Mouse (Mus musculus): ENCODE measurements around the gene Recql5. TPM values are rescaled to one million over a fixed set of nuclear protein-coding genes. Genes with fewer than 3 reads are reported as not detected.

Gene Recql5
- polyA plus RNA-seq, 1 experiment = 28.2 TPM

GRCm38 (mm10) chr11:115899486-115900266, 33.6 kb downstream of the Recql5 start, which contains the start of gene Smim5:
Smim5 (plus strand) TSS chr11:115899966.
- peak; percentile 40 for DNase-seq (ENCODE audit: low read depth)
- TF ChIP-seq CTCF (IDR thresholded peaks at IDR 0.05; ENCODE audit: borderline replicate concordance, extremely low read depth, insufficient read depth, insufficient read length) (no peak), POLR2A (IDR thresholded peaks at IDR 0.05; ENCODE audit: borderline replicate concordance, extremely low read depth, insufficient read depth, insufficient read length, poor library complexity, severe bottlenecking) (no peak)

GRCm38 (mm10) chr11:115898886-115899285, 34.4 kb downstream of the Recql5 start:
- DNase-seq (ENCODE audit: low read depth) = peak; percentile 37
- TF ChIP-seq CTCF (IDR thresholded peaks at IDR 0.05; ENCODE audit: borderline replicate concordance, extremely low read depth, insufficient read depth, insufficient read length) = peak; percentile 62
- TF ChIP-seq POLR2A (IDR thresholded peaks at IDR 0.05; ENCODE audit: borderline replicate concordance, extremely low read depth, insufficient read depth, insufficient read length, poor library complexity, severe bottlenecking) = no peak

GRCm38 (mm10) chr11:115898446-115898845, 34.8 kb downstream of the Recql5 start:
- DNase-seq (ENCODE audit: low read depth) = no peak

GRCm38 (mm10) chr11:115894755-115895520, 38.3 kb downstream of the Recql5 start:
- TF ChIP-seq POLR2A (IDR thresholded peaks at IDR 0.05; ENCODE audit: borderline replicate concordance, extremely low read depth, insufficient read depth, insufficient read length, poor library complexity, severe bottlenecking) (no peak), CTCF (IDR thresholded peaks at IDR 0.05; ENCODE audit: borderline replicate concordance, extremely low read depth, insufficient read depth, insufficient read length) (peak; percentile 25; the same call in 1 of the 2 replicates)
- DNase-seq (ENCODE audit: low read depth) = peak; percentile 2

More at GRCm38 (mm10) chr11:115898446-115898845, 34.8 kb downstream of the Recql5 start:
- TF ChIP-seq CTCF (IDR thresholded peaks at IDR 0.05; ENCODE audit: borderline replicate concordance, extremely low read depth, insufficient read depth, insufficient read length) (no peak), POLR2A (IDR thresholded peaks at IDR 0.05; ENCODE audit: borderline replicate concordance, extremely low read depth, insufficient read depth, insufficient read length, poor library complexity, severe bottlenecking) (no peak)

- no peak for TF ChIP-seq CTCF (IDR thresholded peaks at IDR 0.05; ENCODE audit: borderline replicate concordance, extremely low read depth, insufficient read depth, insufficient read length)
- no peak for TF ChIP-seq POLR2A (IDR thresholded peaks at IDR 0.05; ENCODE audit: borderline replicate concordance, extremely low read depth, insufficient read depth, insufficient read length, poor library complexity, severe bottlenecking)
- DNase-seq (ENCODE audit: low read depth) = no peak
Observed at GRCm38 (mm10) chr11:115893071-115893470, 40.2 kb downstream of the Recql5 start.

GRCm38 (mm10) chr11:115892213-115892612, 41.1 kb downstream of the Recql5 start:
- TF ChIP-seq CTCF (IDR thresholded peaks at IDR 0.05; ENCODE audit: borderline replicate concordance, extremely low read depth, insufficient read depth, insufficient read length) (no peak), POLR2A (IDR thresholded peaks at IDR 0.05; ENCODE audit: borderline replicate concordance, extremely low read depth, insufficient read depth, insufficient read length, poor library complexity, severe bottlenecking) (no peak)

GRCm38 (mm10) chr11:115889159-115889558, 44.1 kb downstream of the Recql5 start:
- no peak for DNase-seq (ENCODE audit: low read depth)
- no peak for TF ChIP-seq CTCF (IDR thresholded peaks at IDR 0.05; ENCODE audit: borderline replicate concordance, extremely low read depth, insufficient read depth, insufficient read length)
- no peak for TF ChIP-seq POLR2A (IDR thresholded peaks at IDR 0.05; ENCODE audit: borderline replicate concordance, extremely low read depth, insufficient read depth, insufficient read length, poor library complexity, severe bottlenecking)

More at GRCm38 (mm10) chr11:115892213-115892612, 41.1 kb downstream of the Recql5 start:
- no peak for DNase-seq (ENCODE audit: low read depth)

GRCm38 (mm10) chr11:115888020-115888419, 45.3 kb downstream of the Recql5 start:
- peak; percentile 11 for DNase-seq (ENCODE audit: low read depth)
- TF ChIP-seq POLR2A (IDR thresholded peaks at IDR 0.05; ENCODE audit: borderline replicate concordance, extremely low read depth, insufficient read depth, insufficient read length, poor library complexity, severe bottlenecking) = no peak
- no peak for TF ChIP-seq CTCF (IDR thresholded peaks at IDR 0.05; ENCODE audit: borderline replicate concordance, extremely low read depth, insufficient read depth, insufficient read length)

- no peak for TF ChIP-seq POLR2A (IDR thresholded peaks at IDR 0.05; ENCODE audit: borderline replicate concordance, extremely low read depth, insufficient read depth, insufficient read length, poor library complexity, severe bottlenecking)
- TF ChIP-seq CTCF (IDR thresholded peaks at IDR 0.05; ENCODE audit: borderline replicate concordance, extremely low read depth, insufficient read depth, insufficient read length) = no peak
- no peak for DNase-seq (ENCODE audit: low read depth)
Observed at GRCm38 (mm10) chr11:115886446-115886845, 46.8 kb downstream of the Recql5 start.

- no peak for DNase-seq (ENCODE audit: low read depth)
- TF ChIP-seq POLR2A (IDR thresholded peaks at IDR 0.05; ENCODE audit: borderline replicate concordance, extremely low read depth, insufficient read depth, insufficient read length, poor library complexity, severe bottlenecking) (no peak), CTCF (IDR thresholded peaks at IDR 0.05; ENCODE audit: borderline replicate concordance, extremely low read depth, insufficient read depth, insufficient read length) (no peak)
Observed at GRCm38 (mm10) chr11:115885281-115885680, 48.0 kb downstream of the Recql5 start.

- DNase-seq (ENCODE audit: low read depth) = no peak
- TF ChIP-seq CTCF (IDR thresholded peaks at IDR 0.05; ENCODE audit: borderline replicate concordance, extremely low read depth, insufficient read depth, insufficient read length) = no peak
- TF ChIP-seq POLR2A (IDR thresholded peaks at IDR 0.05; ENCODE audit: borderline replicate concordance, extremely low read depth, insufficient read depth, insufficient read length, poor library complexity, severe bottlenecking) = no peak
Observed at GRCm38 (mm10) chr11:115884361-115884760, 48.9 kb downstream of the Recql5 start.

Data from brain, embryonic 14.5 days (tissue).